Mouse (Mus musculus): Measurements from ENCODE around the gene Dst. TPM values are rescaled to one million over a fixed set of nuclear protein-coding genes. Genes with fewer than 3 reads are reported as not detected.
"Not testable (repeated sequence)": the region's sequence is repeated elsewhere in the genome, so short reads cannot be mapped to it uniquely, and the experiment has no call there.

Gene Dst
- polyA plus RNA-seq, 1 experiment from 2014 or later: 35.2 TPM

- Histone ChIP-seq H3K9me3 (no peaks in the 10 kb centered on the region), H3K36me3 (peaks cover 37% of the 10 kb centered on the region), H3K4me1 (peaks cover 6% of the 10 kb centered on the region), H3K4me2 (replicated peaks) (no peak overlapping the region), H3K4me3 (no peak overlapping the region), H3K9ac (replicated peaks) (no peak overlapping the region), H3K27ac (replicated peaks) (no peak overlapping the region), H3K27me3 (no peaks in the 10 kb centered on the region)
- 45% methylated on average over 5 of the region's 5 CpGs for WGBS
- no peak for ATAC-seq (replicated peaks)
These were observed 396.2 kb downstream of the Dst start for GRCm38 (mm10) chr1:34304227-34304626.

- Histone ChIP-seq H3K9me3 (no peaks in the 10 kb centered on the region), H3K9ac (replicated peaks) (no peak overlapping the region), H3K4me1 (no peaks in the 10 kb centered on the region), H3K27me3 (no peaks in the 10 kb centered on the region), H3K4me3 (no peak overlapping the region), H3K27ac (replicated peaks) (no peak overlapping the region), H3K4me2 (replicated peaks) (no peak overlapping the region), H3K36me3 (peaks cover 40% of the 10 kb centered on the region)
- ATAC-seq (replicated peaks): no peak
- 94% methylated on average over 2 of the region's 2 CpGs for WGBS
These were observed 398.7 kb downstream of the Dst start for GRCm38 (mm10) chr1:34306741-34307140.

- H3K4me3 ChIP-seq: no peak overlapping the region
- H3K36me3 ChIP-seq: peaks cover 37% of the 10 kb centered on the region
- H3K4me1 ChIP-seq: no peaks in the 10 kb centered on the region
- no peak for ATAC-seq (replicated peaks)
- H3K4me2 ChIP-seq (replicated peaks): no peak overlapping the region
- H3K27ac ChIP-seq (replicated peaks): no peak overlapping the region
- no peaks in the 10 kb centered on the region for H3K27me3 ChIP-seq
- WGBS: 95% methylated on average over 15 of the region's 15 CpGs
- H3K9ac ChIP-seq (replicated peaks): no peak overlapping the region
- no peaks in the 10 kb centered on the region for H3K9me3 ChIP-seq
These were observed 399.2 kb downstream of the Dst start for GRCm38 (mm10) chr1:34307191-34307590.

GRCm38 (mm10) chr1:34308841-34309240, 400.8 kb downstream of the Dst start:
- not testable (repeated sequence) for H3K27me3 ChIP-seq; H3K9me3 ChIP-seq; H3K9ac ChIP-seq (replicated peaks); ATAC-seq (replicated peaks); H3K4me2 ChIP-seq (replicated peaks); H3K4me1 ChIP-seq; H3K4me3 ChIP-seq; H3K27ac ChIP-seq (replicated peaks)
- 94% methylated on average over 3 of the region's 3 CpGs for WGBS
- peaks cover 27% of the 10 kb centered on the region for H3K36me3 ChIP-seq

- H3K27me3 ChIP-seq: no peaks in the 10 kb centered on the region
- H3K36me3 ChIP-seq: peaks cover 27% of the 10 kb centered on the region
- WGBS: 97% methylated on average over 12 of the region's 12 CpGs
- no peak overlapping the region for H3K27ac ChIP-seq (replicated peaks)
- no peak for ATAC-seq (replicated peaks)
- H3K4me3 ChIP-seq: no peak overlapping the region
- H3K9me3 ChIP-seq: no peaks in the 10 kb centered on the region
- H3K4me2 ChIP-seq (replicated peaks): no peak overlapping the region
- H3K9ac ChIP-seq (replicated peaks): no peak overlapping the region
- H3K4me1 ChIP-seq: no peaks in the 10 kb centered on the region
These were observed 401.4 kb downstream of the Dst start for GRCm38 (mm10) chr1:34309396-34309795.

GRCm38 (mm10) chr1:34310532-34311250, 402.7 kb downstream of the Dst start:
- 0 out of 2 replicates have a peak, but pooled peaks have one; percentile 51 for ATAC-seq (replicated peaks)
- Histone ChIP-seq H3K4me3 (no peak overlapping the region), H3K9me3 (no peaks in the 10 kb centered on the region), H3K27me3 (no peaks in the 10 kb centered on the region), H3K36me3 (peaks cover 22% of the 10 kb centered on the region), H3K9ac (replicated peaks) (no peak overlapping the region), H3K27ac (replicated peaks) (no peak overlapping the region), H3K4me1 (no peaks in the 10 kb centered on the region), H3K4me2 (replicated peaks) (no peak overlapping the region)
- WGBS: 70% methylated on average over 8 of the region's 8 CpGs

- Histone ChIP-seq H3K9me3 (no peaks in the 10 kb centered on the region), H3K27ac (replicated peaks) (no peak overlapping the region), H3K9ac (replicated peaks) (no peak overlapping the region), H3K36me3 (peaks cover 11% of the 10 kb centered on the region), H3K4me2 (replicated peaks) (no peak overlapping the region), H3K4me1 (no peaks in the 10 kb centered on the region), H3K27me3 (no peaks in the 10 kb centered on the region), H3K4me3 (no peak overlapping the region)
- 95% methylated on average over 4 of the region's 4 CpGs for WGBS
- ATAC-seq (replicated peaks): no peak
These were observed 404.8 kb downstream of the Dst start for GRCm38 (mm10) chr1:34312806-34313205.

GRCm38 (mm10) chr1:34315381-34315780, 407.4 kb downstream of the Dst start:
- Histone ChIP-seq H3K4me2 (replicated peaks) (no peak overlapping the region), H3K27me3 (no peaks in the 10 kb centered on the region), H3K36me3 (no peaks in the 10 kb centered on the region), H3K4me3 (no peak overlapping the region), H3K27ac (replicated peaks) (no peak overlapping the region), H3K9me3 (no peaks in the 10 kb centered on the region), H3K9ac (replicated peaks) (no peak overlapping the region), H3K4me1 (no peaks in the 10 kb centered on the region)
- no peak for ATAC-seq (replicated peaks)
- WGBS: 84% methylated on average over 5 of the region's 5 CpGs

- Histone ChIP-seq H3K9me3 (no peaks in the 10 kb centered on the region), H3K4me3 (no peak overlapping the region), H3K9ac (replicated peaks) (no peak overlapping the region), H3K27me3 (no peaks in the 10 kb centered on the region), H3K4me2 (replicated peaks) (no peak overlapping the region), H3K36me3 (no peaks in the 10 kb centered on the region), H3K27ac (replicated peaks) (no peak overlapping the region), H3K4me1 (no peaks in the 10 kb centered on the region)
- ATAC-seq (replicated peaks): no peak
- 70% methylated on average over 7 of the region's 7 CpGs for WGBS
These were observed 416.2 kb downstream of the Dst start for GRCm38 (mm10) chr1:34324255-34324654.

- no peak overlapping the region for H3K27ac ChIP-seq (replicated peaks)
- H3K9ac ChIP-seq (replicated peaks): no peak overlapping the region
- 85% methylated on average over 6 of the region's 6 CpGs for WGBS
- H3K36me3 ChIP-seq: no peaks in the 10 kb centered on the region
- H3K9me3 ChIP-seq: no peaks in the 10 kb centered on the region
- H3K27me3 ChIP-seq: no peaks in the 10 kb centered on the region
- H3K4me1 ChIP-seq: no peaks in the 10 kb centered on the region
- ATAC-seq (replicated peaks): no peak
- H3K4me2 ChIP-seq (replicated peaks): no peak overlapping the region
- no peak overlapping the region for H3K4me3 ChIP-seq
These were observed 420.6 kb downstream of the Dst start for GRCm38 (mm10) chr1:34328606-34329005.

- Histone ChIP-seq H3K9ac (replicated peaks) (no peak overlapping the region), H3K4me1 (no peaks in the 10 kb centered on the region), H3K27me3 (no peaks in the 10 kb centered on the region), H3K36me3 (no peaks in the 10 kb centered on the region), H3K27ac (replicated peaks) (no peak overlapping the region), H3K4me3 (no peak overlapping the region), H3K9me3 (no peaks in the 10 kb centered on the region), H3K4me2 (replicated peaks) (no peak overlapping the region)
- ATAC-seq (replicated peaks): no peak
- 80% methylated on average over 3 of the region's 3 CpGs for WGBS
These were observed 423.7 kb downstream of the Dst start for GRCm38 (mm10) chr1:34331767-34332166.
